Mouse (Mus musculus) spleen, adult 2 months (tissue): Measurements from ENCODE around the gene Slc6a17.

Experiments
- CTCF ChIP-seq: fragments of 200-500 bp; IDR thresholded peaks from 2 replicates; pipeline ENCODE4 v1.5.1; 2011; ENCODE audit warnings: mild to moderate bottlenecking, inconsistent platforms; ENCODE audit not compliant: insufficient read depth, insufficient read length, insufficient replicate concordance; ENCODE audit errors: extremely low read depth
- POLR2A ChIP-seq: fragments of 200-500 bp; IDR thresholded peaks from 2 replicates; pipeline ENCODE4 v1.6.1; 2011; ENCODE audit warnings: low read depth, low read length, inconsistent platforms

DNA sequence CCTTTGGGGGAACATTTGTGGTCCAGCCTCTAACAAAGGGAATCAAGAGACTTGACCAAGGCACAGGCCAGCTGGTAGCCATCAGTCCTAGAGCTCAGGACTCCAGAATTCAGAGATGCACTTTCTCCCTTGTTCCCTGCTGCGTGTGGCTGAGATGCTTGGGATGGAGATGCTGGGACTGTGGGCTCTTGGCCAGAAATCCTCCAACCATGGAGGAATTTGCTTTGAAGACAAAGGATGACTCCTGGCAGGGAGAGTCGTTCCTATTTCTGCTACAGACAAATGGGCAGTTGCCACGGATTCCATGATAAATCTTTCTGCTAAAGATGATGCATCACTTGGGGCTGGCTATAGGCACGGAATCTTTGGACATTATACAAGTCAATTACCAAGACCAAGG is 15.7 kb upstream of the Slc6a17 start:
- TF ChIP-seq CTCF: no peak
- no peak for TF ChIP-seq POLR2A
